Mouse (Mus musculus) thymus, postnatal 36 days (tissue): ENCODE data around the gene Tapbpl.

ENCODE experiments used
- DNase-seq, 2 experiments: peaks; one replicate each; pipeline ENCODE4 v3.0.0; 2022; ENCODE audit warnings: mixed read lengths in 2 of 2

Tapbpl gene

DNA sequence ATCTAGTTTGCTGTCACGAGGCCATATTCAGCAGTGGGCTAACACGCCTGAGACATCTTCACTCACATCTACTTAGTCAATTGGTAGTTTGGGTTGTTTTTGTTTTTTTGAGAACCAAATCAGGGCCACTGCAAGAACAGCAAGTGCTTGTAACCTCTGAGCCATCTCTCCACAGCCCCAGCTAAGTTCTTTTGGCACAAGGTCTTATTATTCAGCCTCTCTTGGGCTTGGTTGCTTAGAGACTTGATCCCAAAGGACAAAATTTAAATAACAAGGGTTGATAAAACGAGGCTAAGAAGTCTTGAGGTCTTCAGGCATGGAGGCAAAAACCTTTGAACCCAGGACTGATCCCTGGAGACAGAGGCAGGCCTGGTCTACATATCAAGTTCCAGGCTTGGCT lies 35.4 kb downstream of the Tapbpl start:
- DNase-seq = no peak

DNA sequence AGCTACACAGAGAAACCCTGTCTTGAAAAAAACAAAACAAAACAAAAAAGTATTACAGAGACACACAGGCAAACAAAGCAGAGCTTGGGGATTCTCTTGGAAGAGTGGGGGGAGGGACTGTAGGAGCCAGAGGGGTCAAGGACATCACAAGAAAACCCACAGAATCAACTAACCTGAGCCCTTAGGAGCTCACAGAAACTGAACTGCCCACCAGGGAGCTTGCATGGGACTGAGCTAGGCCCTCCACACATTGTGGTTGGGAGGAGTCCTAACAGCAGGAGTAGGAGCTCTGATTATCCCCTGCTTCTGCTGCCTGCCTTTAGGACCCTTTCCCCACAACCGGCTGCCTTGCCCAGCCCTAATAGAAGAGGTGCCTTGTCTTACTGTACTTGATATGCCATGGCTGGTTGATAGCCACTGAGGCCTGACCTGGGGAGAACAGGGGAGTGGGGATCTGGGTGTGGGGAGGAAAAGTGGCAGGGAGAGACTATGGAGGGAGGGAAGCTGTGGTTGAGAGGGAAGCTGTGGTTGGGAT lies 36.1 kb downstream of the Tapbpl start:
- DNase-seq = no peak

DNA sequence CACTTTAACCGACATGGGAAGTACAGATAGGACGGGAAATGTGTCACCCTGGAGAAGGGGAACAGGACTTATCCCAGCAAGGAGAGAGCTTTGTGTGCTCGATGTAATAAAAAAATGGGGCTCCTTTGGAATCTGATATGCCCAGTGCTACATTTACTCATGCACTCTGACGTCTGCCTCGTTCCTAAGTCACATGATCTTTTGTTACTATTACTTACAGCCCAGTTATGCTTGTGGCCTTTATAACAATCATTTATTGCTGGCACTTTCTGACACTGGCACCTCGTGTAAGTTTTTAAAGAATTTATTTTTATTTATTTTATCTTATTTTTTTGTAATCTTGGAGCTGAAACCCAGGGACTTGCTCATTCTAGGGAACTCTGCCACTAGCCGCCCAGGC lies 38.3 kb downstream of the Tapbpl start:
- DNase-seq = no peak

DNA sequence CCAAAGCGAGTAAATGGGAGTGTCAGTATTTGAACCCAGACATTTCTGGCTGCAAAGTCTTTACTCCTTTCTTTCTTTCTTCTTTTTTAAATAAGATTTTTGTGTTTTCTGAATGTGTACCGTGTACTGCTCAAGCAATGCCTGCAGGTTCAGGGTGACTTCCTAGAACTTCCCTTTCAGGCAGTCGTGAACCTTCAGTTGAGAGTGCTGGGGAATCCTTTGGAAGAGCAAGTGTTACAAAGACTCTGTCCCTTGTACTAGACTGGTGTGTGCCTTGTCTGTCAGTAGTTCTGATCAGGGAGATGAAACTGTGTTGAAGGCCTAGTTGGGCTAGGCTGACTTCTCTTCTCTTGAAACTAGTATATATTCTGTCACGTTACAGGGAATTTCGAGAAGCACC lies 38.8 kb downstream of the Tapbpl start:
- DNase-seq = no peak

DNA sequence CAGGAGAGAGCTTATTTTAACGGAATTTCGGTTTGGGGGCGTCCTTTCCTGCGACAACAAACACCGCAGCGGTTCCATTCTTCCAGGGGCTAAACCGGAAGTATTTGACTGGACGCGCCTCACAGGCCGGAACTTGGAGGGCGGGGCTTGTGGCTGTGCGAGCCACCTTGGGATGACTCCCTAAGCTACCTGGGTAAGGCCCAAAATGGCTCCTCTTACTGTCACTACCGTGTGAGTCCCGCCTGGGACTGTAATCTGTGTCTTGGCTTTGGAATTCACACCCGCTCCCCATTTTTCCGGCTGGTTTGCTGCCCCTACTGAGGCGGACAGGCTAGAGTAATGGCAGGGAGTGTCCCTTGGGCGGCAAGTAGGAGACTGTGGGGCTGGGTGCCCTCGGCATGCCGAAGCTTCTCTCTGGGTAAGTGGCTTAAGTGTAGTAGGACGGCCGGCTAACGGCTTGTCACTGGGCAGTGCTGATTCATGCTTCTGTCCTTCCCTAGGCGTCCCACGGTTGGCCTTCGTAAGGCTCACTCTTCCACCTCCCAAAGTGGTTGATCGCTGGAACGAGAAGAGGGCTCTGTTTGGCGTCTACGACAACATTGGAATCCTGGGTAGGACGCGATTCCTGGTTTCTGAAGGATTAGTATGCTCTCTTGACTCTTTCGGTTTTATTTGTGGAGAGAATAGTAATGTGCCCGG lies 39.5 kb downstream of the Tapbpl start:
- peak; percentile 86 to 90 for DNase-seq

DNA sequence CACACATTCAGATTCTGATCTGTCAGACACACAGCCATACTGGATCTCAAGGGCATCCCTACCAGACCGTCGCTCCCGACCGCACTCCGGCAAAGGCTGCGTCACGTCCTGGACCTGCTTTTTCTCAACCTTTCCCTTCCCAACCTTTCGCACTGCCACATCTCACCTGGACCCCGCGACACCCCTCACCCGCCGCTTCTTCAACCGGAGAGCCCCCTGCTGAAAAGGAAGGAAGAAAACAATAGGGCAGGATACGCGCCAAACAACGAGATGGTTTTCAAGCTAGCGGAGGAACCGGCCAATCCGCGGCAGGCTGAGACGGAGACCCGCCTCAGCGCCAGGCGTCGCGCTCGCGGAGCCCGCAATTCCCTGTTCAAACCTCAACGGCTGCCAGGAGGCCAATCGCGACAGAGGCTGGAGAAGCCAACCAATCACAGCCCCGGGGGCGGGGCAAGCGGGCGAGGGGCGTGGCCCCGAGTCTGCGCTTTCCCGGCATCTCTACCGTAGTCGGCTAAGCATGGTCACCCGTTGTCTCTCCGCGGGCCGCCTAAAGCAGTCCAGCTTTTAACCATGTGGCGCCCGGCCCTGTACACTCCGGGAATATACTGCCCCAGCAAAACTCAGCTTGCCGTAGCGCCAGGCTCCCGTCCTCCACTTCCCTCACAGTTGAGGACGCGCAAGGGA lies 40.2 kb downstream of the Tapbpl start, which contains the start of the genes Ncapd2 and Mrpl51:
Ncapd2 (minus strand) TSS at position 370 of the 684 bp plus-strand sequence.
Mrpl51 (plus strand) TSS at position 470 of the 684 bp plus-strand sequence.
- DNase-seq = peak; percentile 97 to 98

DNA sequence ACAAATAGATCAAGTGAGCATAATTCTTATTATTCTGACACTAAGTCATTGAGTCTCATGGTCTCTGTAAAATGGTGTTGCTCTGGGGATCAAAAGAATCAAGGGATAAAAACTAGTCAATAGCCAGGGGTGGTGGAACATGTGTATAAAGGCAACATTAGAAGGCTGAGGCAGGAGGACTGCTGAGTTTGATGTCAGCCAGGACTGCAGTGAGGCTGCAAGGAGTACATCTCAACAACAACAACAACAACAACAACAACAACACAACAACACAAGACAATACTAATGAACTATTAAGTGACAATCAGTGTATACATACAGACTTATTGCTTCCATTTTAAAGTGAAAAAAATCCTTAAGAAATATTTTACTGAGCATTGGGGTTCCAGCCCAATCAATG lies 40.8 kb downstream of the Tapbpl start:
- DNase-seq = no peak

DNA sequence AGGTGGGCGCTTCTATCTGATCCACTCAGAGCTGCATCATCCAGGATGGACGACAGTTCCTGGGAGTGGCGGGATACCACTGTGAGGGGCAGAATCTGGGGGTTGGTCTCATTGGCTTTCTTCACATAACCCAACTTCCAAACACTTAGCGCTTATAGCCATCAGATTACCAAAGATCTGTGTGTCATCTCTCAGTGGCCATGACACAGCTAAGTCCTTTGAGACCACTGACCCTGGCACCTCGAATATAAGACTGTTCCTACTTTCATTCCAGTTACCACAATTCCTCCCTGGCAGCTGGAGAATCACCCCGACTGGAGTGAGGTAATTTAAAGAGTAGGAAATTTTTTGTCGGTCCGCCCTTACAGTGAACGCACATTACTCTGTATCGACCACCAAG lies 45.5 kb downstream of the Tapbpl start:
- DNase-seq = no peak

DNA sequence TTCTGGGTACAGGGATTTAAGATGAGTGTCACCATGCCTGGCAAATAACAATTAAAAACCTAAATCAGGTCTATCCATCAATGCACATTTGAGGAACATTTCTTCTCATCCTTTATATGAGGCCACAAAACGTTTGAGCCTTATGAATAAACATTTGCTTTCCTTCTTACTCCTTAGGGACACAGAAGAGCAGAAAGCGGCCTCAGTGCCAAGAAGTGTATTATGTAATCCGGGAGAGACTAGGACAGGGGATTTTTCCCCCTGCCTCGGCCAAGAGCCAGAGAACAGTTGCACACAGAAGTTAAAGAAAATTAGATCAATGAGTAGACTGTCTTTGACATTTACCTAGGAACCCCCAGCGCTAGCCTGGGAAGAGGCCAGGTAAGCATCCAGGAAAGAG lies 49.5 kb downstream of the Tapbpl start:
- no peak for DNase-seq

DNA sequence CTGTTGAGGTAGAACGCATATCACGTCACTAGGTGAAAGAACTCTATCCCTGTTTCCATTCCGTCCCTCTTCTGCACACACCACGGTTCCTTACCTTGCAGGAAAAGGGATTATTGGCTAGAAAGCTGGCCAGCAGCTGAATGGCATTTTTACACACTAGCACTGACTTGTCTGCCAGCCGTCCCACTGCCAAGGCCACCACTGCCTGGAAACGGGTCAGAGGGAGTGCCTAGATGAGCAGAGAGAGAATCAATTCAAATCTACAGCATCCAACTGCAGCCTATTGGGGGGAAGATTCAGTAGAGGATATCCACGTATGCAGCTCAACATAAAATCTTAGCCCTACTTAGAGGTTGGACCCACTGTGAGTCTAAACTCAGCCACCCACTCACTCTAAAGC lies 52.1 kb downstream of the Tapbpl start:
- no peak for DNase-seq

DNA sequence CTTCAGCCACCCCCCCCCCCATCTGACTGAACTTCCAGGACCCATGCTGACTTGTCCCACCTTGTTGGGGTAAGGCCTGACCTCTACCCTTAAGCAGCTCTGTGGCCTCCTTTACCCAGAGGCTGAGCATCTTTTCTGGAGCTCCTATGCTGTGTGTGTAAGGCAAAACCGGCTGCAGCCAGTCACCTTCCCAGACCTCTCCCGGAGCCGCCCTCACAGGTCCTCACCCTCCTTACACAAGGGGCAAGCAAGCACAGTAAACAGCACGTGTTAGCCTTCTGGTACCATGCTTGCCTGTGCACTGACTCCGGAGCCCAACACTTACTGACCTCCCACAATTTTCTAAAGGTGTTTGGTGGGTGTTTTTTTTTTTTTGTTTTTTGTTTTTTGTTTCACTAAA lies 56.2 kb downstream of the Tapbpl start:
- DNase-seq = no peak
